Mouse (Mus musculus) left cerebral cortex, postnatal 10 days (tissue): ENCODE results near the gene Bcam. TPM values are rescaled to one million over a fixed set of nuclear protein-coding genes. Genes with fewer than 3 reads are reported as not detected.
"Not testable (repeated sequence)": the region's sequence is repeated elsewhere in the genome, so short reads cannot be mapped to it uniquely, and the experiment has no call there.

Source experiments
- DNase-seq, 2 experiments: peaks; one replicate each; pipeline ENCODE4 v3.0.0; 2021 to 2022; ENCODE audit warnings: low spot score in 2 of 2, mixed read lengths in 1 of 2; ENCODE audit errors: extremely low spot score in 1 of 2
- intact Hi-C: fragments of 180-260 bp; cut with DNase I; formaldehyde crosslinking; loops from one replicate; pipeline ENCODE4 v1.15.1; 2025
- total RNA-seq, 2 experiments: library from RNA; stranded (reverse); gene quantifications; 2 replicates each; pipeline ENCODE4 v1.2.3; 2021

Bcam gene
- total RNA-seq, 2 experiments from 2014 or later = 10.3 to 10.9 TPM

DNA sequence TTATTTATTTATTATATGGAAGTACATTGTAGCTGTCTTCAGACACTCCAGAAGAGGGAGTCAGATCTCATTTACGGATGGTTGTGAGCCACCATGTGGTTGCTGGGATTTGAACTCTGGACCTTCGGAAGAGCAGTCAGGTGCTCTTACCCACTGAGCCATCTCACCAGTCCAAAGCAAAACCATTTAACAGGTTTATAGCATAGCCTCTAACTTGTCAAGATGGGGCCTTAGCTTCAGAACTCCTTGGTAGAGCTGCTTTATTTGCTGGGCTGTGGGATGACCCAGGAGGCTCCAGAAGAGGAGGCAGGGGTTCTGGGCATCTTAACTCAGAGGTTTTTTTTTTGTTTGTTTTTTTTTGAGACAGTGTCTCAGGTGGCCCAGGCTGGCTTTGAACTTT is 20.7 kb upstream of the Bcam start:
- not testable (repeated sequence) for DNase-seq
- intact Hi-C loops = loop anchor here (2.0 kb wide), 1 partner anchor 41 kb away; the partner anchor contains the start of gene Nectin2

- DNase-seq = peak; percentile 64 to 92
These were observed 19.1 kb upstream of the Bcam start for GRCm38 (mm10) chr7:19789904-19790347.

GRCm38 (mm10) chr7:19785874-19786458 is 15.2 kb upstream of the Bcam start:
- no peak for DNase-seq
- intact Hi-C loops = no loop called here

More at GRCm38 (mm10) chr7:19789904-19790347, 19.1 kb upstream of the Bcam start:
- intact Hi-C loops = loop anchor here (2.0 kb wide), 1 partner anchor 39 kb away; the partner anchor contains the start of gene Nectin2

- intact Hi-C loops = loop anchor here (5.0 kb wide), 1 partner anchor 47 kb away; no protein-coding TSS in a partner anchor
- no peak for DNase-seq
These were observed 14.1 kb upstream of the Bcam start for GRCm38 (mm10) chr7:19784764-19785535.

GRCm38 (mm10) chr7:19783630-19784029 is 12.8 kb upstream of the Bcam start:
- intact Hi-C loops = loop anchor here (5.0 kb wide), 1 partner anchor 49 kb away; no protein-coding TSS in a partner anchor

GRCm38 (mm10) chr7:19782645-19783044 is 11.8 kb upstream of the Bcam start:
- no peak for DNase-seq
- intact Hi-C loops = loop anchor here (5.0 kb wide), 1 partner anchor 50 kb away; no protein-coding TSS in a partner anchor

More at GRCm38 (mm10) chr7:19783630-19784029, 12.8 kb upstream of the Bcam start:
- no peak for DNase-seq

DNA sequence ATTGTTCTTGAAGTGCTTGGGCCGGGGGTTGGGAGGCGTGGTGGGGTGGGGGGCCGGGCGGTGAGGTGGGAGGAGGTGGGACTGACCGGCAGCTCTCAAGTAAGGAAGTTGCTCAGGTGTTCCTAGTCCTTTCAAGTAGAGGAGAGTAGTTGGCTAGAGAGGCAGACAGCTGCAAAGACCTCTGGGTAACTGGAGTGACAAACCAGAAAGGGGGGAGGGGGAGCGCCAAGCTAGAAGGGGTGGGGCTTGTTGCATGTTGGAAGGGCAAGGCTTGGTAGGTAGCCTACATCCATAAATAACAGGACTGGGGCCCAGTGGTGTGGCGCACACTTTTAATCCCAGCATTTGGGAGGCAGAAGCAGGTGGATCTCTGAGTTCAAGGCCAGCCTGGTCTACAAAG is 10.9 kb upstream of the Bcam start:
- DNase-seq = no peak
- intact Hi-C loops = loop anchor here (5.0 kb wide), 1 partner anchor 51 kb away; no protein-coding TSS in a partner anchor

DNA sequence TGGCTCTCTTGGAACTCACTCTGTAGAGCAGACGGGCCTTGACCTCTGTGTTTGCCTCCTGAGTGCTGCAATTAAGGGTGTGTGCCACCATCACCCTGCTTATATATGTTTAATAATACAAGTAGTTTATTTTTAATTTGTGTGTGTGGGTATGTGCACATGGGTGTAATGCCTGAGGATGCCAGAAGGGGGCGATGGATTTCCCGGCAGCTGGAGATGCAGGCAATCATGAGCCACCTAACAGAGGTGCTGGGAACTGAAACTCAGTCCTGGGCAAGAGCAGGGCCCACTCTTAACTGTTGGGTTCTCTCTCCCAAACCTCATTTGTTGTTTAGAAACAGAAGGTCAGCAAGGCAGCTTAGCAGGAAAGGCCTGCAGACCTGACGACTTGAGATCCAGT is 9.1 kb upstream of the Bcam start:
- DNase-seq = no peak
- intact Hi-C loops = loop anchor here (5.0 kb wide), 1 partner anchor 52 kb away; no protein-coding TSS in a partner anchor

DNA sequence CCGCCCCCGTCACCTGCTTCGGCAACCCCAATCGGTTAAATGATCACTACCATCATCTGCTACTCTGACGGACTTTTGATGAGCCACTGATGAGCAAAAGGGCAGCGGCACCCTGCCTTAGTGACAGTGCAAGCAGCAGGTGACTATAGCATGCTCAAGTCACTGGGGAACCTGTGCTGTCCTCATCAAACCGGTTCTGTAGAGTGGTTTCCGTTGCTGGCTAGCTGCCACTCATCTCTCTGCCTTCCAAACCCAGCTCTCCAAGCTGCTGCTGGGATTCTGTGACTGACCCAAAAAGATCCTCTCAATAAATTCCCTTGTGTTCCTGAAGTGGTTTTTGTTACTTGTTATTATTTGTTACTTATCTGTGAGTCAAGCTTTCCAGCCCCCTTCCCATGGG is 7.8 kb upstream of the Bcam start:
- intact Hi-C loops = no loop called here
- no peak for DNase-seq

GRCm38 (mm10) chr7:19777049-19777723 is 6.4 kb upstream of the Bcam start:
- intact Hi-C loops = no loop called here
- DNase-seq = no peak

DNA sequence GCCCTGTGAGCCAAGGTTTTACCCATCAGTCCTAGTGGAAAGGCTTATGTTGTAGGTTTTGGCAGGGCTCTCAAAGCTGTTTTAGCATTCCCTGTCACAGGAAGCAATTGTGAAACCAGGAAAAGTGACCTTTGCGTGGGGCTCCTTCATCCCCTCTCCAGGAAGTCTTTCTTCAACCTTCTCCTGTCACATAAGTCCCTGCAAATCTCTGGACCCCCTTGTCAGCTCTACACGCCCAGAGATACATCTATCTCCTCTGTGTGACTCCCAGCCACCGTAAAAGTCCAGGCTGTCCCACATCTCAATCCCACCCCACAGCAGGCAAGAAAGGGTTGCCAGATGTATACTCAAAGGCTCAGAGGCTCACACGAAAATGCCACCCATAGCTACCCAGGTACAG is 866 bp upstream of the Bcam start:
- intact Hi-C loops = no loop called here
- DNase-seq = no peak

DNA sequence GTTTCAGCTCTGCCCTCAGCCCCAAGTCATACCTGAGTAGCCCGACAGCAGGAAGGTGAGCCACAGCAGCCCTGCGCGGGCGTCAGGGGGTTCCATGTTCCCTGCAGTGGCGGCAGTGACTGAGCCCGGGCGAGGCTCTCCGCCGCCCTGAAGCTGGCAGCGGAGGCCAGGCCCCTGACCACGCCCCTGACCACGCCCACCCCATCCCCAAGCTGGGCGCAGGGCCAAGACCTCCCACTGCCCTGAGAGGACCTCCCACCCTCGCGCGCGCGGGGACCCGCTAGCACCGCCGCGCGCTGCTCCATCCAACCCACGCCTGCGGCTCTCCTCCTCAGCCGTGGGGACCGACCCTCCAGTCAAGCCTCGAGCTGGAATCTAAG is 451 bp downstream of the Bcam start:
- DNase-seq = peak in 1 of 2 experiments; percentile 85
- intact Hi-C loops = no loop called here

- DNase-seq = no peak
- intact Hi-C loops = no loop called here
These were observed 1.1 kb downstream of the Bcam start for GRCm38 (mm10) chr7:19769434-19770374.

DNA sequence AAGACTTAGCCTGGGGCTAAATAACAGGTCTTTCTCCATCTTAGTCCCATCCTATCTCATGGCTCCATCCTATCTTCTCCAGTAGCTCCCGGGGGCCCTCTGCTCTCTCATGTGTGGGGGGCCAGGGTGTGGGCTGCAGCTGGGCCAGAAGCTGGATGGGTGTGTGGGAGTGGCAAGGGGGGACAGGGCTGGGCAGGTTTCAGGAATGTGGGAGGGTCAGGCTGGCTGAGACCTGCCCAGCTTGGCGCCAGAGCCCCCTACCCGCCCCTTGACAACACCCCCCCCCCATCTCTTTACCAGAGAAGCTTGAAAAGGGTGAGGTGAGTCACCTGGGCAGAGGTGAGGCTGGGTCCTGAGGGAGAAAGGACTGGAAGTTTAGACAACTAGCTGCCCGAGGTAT is 1.8 kb downstream of the Bcam start:
- DNase-seq = no peak
- intact Hi-C loops = no loop called here

- intact Hi-C loops = no loop called here
- no peak for DNase-seq
These were observed 2.6 kb downstream of the Bcam start for GRCm38 (mm10) chr7:19768251-19768650.

- intact Hi-C loops = no loop called here
- DNase-seq = peak in 1 of 2 experiments; percentile 35
These were observed 6.2 kb downstream of the Bcam start for GRCm38 (mm10) chr7:19764581-19764980.

- intact Hi-C loops = no loop called here
- DNase-seq = no peak
These were observed 6.9 kb downstream of the Bcam start for GRCm38 (mm10) chr7:19763829-19764477.

- intact Hi-C loops = no loop called here
- DNase-seq = no peak
These were observed 8.5 kb downstream of the Bcam start for GRCm38 (mm10) chr7:19762283-19762682.
